Mouse (Mus musculus): Measurements from ENCODE around the gene Meis2. TPM values are rescaled to one million over a fixed set of nuclear protein-coding genes. Genes with fewer than 3 reads are reported as not detected.

Gene Meis2
- polyA plus RNA-seq, 1 experiment from 2014 or later, result 33.1 TPM

- peak; percentile 58 for DNase-seq
- under 1% methylated on average over 36 of the region's 36 CpGs for WGBS
These were observed 2.7 kb downstream of the Meis2 start for GRCm38 (mm10) chr2:116062761-116063441.

GRCm38 (mm10) chr2:116062251-116062651 lies 3.4 kb downstream of the Meis2 start:
- peak overlapping the region; percentile 96 for H3K27ac ChIP-seq (ENCODE audit: low read depth)
- peaks cover 4% of the 10 kb centered on the region; the same call in 1 of the 2 replicates for H3K4me1 ChIP-seq (ENCODE audit: insufficient read depth)
- 0% methylated on average over 20 of the region's 20 CpGs for WGBS

More at GRCm38 (mm10) chr2:116062761-116063441, 2.7 kb downstream of the Meis2 start:
- Histone ChIP-seq H3K4me3 (ENCODE audit: low read depth, low read length) (peak overlapping the region; percentile 70), H3K4me1 (ENCODE audit: insufficient read depth) (peaks cover 4% of the 10 kb centered on the region; the same call in 1 of the 2 replicates), H3K27ac (ENCODE audit: low read depth) (peak overlapping the region; percentile 96), H3K36me3 (ENCODE audit: insufficient read depth) (peaks cover 16% of the 10 kb centered on the region), H3K9me3 (ENCODE audit: low read depth, low read length) (no peaks in the 10 kb centered on the region), H3K27me3 (ENCODE audit: insufficient read depth, low read length) (no peaks in the 10 kb centered on the region), H3K4me2 (peak overlapping the region; percentile 83), H3K9ac (peak overlapping the region; percentile 87)
- TF ChIP-seq CTCF (IDR thresholded peaks at IDR 0.05; ENCODE audit: low read depth), result no peak
- ATAC-seq (ENCODE audit: insufficient read depth), result no peak

GRCm38 (mm10) chr2:116061401-116062021 lies 4.1 kb downstream of the Meis2 start:
- peak overlapping the region; percentile 87 for H3K9ac ChIP-seq
- ATAC-seq (ENCODE audit: insufficient read depth) (no peak), DNase-seq (peak; percentile 59)
- no peaks in the 10 kb centered on the region for H3K9me3 ChIP-seq (ENCODE audit: low read depth, low read length)
- H3K4me1 ChIP-seq (ENCODE audit: insufficient read depth), result peaks cover 4% of the 10 kb centered on the region; the same call in 1 of the 2 replicates
- WGBS, result 2% methylated on average over 30 of the region's 30 CpGs
- TF ChIP-seq CTCF (IDR thresholded peaks at IDR 0.05; ENCODE audit: low read depth), result no peak
- peak overlapping the region; percentile 70 for H3K4me3 ChIP-seq (ENCODE audit: low read depth, low read length)
- peak overlapping the region; percentile 83 for H3K4me2 ChIP-seq
- H3K27me3 ChIP-seq (ENCODE audit: insufficient read depth, low read length), result no peaks in the 10 kb centered on the region
- H3K27ac ChIP-seq (ENCODE audit: low read depth), result peak overlapping the region; percentile 96
- H3K36me3 ChIP-seq (ENCODE audit: insufficient read depth), result peaks cover 26% of the 10 kb centered on the region

More at GRCm38 (mm10) chr2:116062251-116062651, 3.4 kb downstream of the Meis2 start:
- Histone ChIP-seq H3K9me3 (ENCODE audit: low read depth, low read length) (no peaks in the 10 kb centered on the region), H3K4me3 (ENCODE audit: low read depth, low read length) (peak overlapping the region; percentile 70), H3K9ac (peak overlapping the region; percentile 87), H3K4me2 (peak overlapping the region; percentile 83), H3K27me3 (ENCODE audit: insufficient read depth, low read length) (no peaks in the 10 kb centered on the region), H3K36me3 (ENCODE audit: insufficient read depth) (peaks cover 21% of the 10 kb centered on the region)
- peak; percentile 73 for DNase-seq
- ATAC-seq (ENCODE audit: insufficient read depth), result no peak; the same call in 1 of the 2 replicates
- TF ChIP-seq CTCF (IDR thresholded peaks at IDR 0.05; ENCODE audit: low read depth), result no peak

- peaks cover 26% of the 10 kb centered on the region for H3K36me3 ChIP-seq (ENCODE audit: insufficient read depth)
- peak overlapping the region; percentile 96; the same call in 1 of the 2 replicates for H3K27ac ChIP-seq (ENCODE audit: low read depth)
- no peaks in the 10 kb centered on the region for H3K27me3 ChIP-seq (ENCODE audit: insufficient read depth, low read length)
- 10% methylated on average over 21 of the region's 21 CpGs for WGBS
- H3K9me3 ChIP-seq (ENCODE audit: low read depth, low read length), result no peaks in the 10 kb centered on the region
- TF ChIP-seq CTCF (IDR thresholded peaks at IDR 0.05; ENCODE audit: low read depth), result no peak
- H3K4me2 ChIP-seq, result peak overlapping the region; percentile 83
- no peak for ATAC-seq (ENCODE audit: insufficient read depth)
- H3K4me3 ChIP-seq (ENCODE audit: low read depth, low read length), result peak overlapping the region; percentile 70
- peaks cover 7% of the 10 kb centered on the region; the same call in 1 of the 2 replicates for H3K4me1 ChIP-seq (ENCODE audit: insufficient read depth)
- peak; percentile 34 for DNase-seq
- H3K9ac ChIP-seq, result peak overlapping the region; percentile 87
These were observed 4.8 kb downstream of the Meis2 start for GRCm38 (mm10) chr2:116060701-116061400.

- Histone ChIP-seq H3K9me3 (ENCODE audit: low read depth, low read length) (no peaks in the 10 kb centered on the region), H3K27ac (ENCODE audit: low read depth) (peak overlapping the region; percentile 96; the same call in 1 of the 2 replicates), H3K36me3 (ENCODE audit: insufficient read depth) (peaks cover 26% of the 10 kb centered on the region), H3K4me1 (ENCODE audit: insufficient read depth) (peaks cover 7% of the 10 kb centered on the region; the same call in 1 of the 2 replicates), H3K4me2 (peak overlapping the region; percentile 83), H3K9ac (peak overlapping the region; percentile 87), H3K27me3 (ENCODE audit: insufficient read depth, low read length) (no peaks in the 10 kb centered on the region), H3K4me3 (ENCODE audit: low read depth, low read length) (peak overlapping the region; percentile 70)
- ATAC-seq (ENCODE audit: insufficient read depth) (no peak), DNase-seq (peak; percentile 63)
- peak; percentile 11; the same call in 1 of the 2 replicates for TF ChIP-seq CTCF (IDR thresholded peaks at IDR 0.05; ENCODE audit: low read depth)
- WGBS, result 11% methylated on average over 19 of the region's 19 CpGs
These were observed 5.4 kb downstream of the Meis2 start for GRCm38 (mm10) chr2:116060210-116060609.

- Histone ChIP-seq H3K27ac (ENCODE audit: low read depth) (no peak overlapping the region; the same call in 1 of the 2 replicates), H3K4me3 (ENCODE audit: low read depth, low read length) (peak overlapping the region; percentile 70), H3K9ac (no peak overlapping the region; the same call in 1 of the 2 replicates), H3K9me3 (ENCODE audit: low read depth, low read length) (no peaks in the 10 kb centered on the region), H3K4me2 (peak overlapping the region; percentile 83), H3K4me1 (ENCODE audit: insufficient read depth) (peaks cover 7% of the 10 kb centered on the region; the same call in 1 of the 2 replicates), H3K27me3 (ENCODE audit: insufficient read depth, low read length) (no peaks in the 10 kb centered on the region), H3K36me3 (ENCODE audit: insufficient read depth) (peaks cover 26% of the 10 kb centered on the region)
- no peak for TF ChIP-seq CTCF (IDR thresholded peaks at IDR 0.05; ENCODE audit: low read depth)
- DNase-seq (no peak), ATAC-seq (ENCODE audit: insufficient read depth) (no peak)
- 82% methylated on average over 1 of the region's 1 CpGs for WGBS
These were observed 6.0 kb downstream of the Meis2 start for GRCm38 (mm10) chr2:116059661-116060060.
